Mouse (Mus musculus): ENCODE results near the gene Il18rap. TPM values are rescaled to one million over a fixed set of nuclear protein-coding genes. Genes with fewer than 3 reads are reported as not detected.
A peak's percentile ranks its signal among the peaks of the same experiment; 100 is the strongest.

The Il18rap gene
- total RNA-seq, 2 experiments from 2014 or later = 0.08 to 0.17 TPM

DNA sequence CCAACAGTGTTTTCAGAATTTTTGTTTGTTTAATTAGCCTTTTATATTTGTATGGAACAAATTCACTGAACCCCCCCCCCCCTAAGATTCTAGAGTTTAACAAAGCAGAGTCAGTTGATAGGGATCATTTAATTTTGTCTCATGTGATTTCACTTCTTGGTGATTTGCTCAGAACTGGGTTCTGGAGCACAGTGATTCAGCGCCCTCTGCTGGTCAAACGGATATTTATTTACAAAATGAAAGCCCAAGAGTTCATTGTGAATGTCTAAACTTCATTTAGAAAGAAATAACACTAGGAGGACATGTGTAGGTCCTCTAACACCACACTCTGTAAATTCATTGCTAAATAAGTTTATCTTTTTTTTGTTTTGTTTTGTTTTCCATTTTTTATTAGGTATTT, 29.5 kb downstream of the Il18rap start:
- peak; percentile 21 to 87 for DNase-seq (ENCODE audit: low spot score in 2 of 2)

DNA sequence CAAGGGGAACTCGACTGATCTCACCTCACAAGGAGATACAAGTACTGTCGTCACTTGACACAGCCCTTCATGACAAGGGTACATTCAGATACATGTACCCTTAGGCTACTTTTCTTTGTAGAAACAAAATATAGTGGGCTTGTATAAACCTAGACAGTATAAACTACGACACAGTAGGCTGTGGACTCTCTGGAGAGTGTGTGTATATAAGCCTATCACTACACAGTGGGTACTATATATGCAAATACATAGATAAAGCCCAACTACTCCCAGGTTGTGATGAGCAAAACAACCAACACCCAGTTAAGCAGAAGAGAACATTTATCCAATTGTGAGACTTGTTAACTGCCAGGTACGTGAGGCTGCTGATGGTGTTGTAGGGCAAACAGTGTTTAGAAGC, 31.5 kb downstream of the Il18rap start:
- no peak for DNase-seq (ENCODE audit: low spot score in 2 of 2)

DNA sequence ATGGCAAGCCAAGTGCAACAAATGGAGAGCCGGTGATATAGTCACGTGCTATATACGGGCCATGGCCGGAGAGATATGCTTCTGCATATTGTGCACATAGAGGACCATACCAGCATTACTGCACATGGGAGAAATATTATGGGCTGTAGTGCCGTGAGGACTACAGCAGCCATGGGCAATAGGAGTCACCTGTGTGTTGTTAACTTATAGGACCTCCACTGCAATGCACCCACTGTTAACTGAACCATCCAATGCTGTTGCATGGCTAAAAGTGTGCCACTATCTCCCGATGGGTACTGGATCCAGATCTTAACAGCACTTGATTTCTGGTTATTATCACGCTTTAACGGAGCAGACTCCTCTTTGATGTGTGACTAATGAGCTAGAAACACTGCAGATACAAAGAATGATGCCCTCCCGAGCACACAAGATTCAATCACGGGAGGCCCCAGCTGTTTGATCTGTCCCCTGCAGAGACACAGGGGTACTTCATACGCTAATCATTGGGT, 32.0 kb downstream of the Il18rap start:
- no peak for DNase-seq (ENCODE audit: low spot score in 2 of 2)

DNA sequence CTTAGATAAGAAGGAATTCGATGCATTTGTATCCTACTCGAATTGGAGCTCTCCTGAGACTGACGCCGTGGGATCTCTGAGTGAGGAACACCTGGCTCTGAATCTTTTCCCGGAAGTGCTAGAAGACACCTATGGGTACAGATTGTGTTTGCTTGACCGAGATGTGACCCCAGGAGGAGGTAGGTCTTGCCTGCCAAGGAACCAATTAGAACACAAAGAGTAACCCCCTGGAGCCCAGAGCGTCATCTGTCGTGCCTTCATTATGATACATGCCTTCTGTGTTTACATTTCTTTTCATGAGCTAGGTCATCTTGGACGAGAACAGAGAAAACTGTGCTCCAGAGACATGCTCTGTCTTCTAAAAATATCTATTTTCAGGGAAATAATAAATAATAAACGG, 32.6 kb downstream of the Il18rap start:
- no peak for DNase-seq (ENCODE audit: low spot score in 2 of 2)

DNA sequence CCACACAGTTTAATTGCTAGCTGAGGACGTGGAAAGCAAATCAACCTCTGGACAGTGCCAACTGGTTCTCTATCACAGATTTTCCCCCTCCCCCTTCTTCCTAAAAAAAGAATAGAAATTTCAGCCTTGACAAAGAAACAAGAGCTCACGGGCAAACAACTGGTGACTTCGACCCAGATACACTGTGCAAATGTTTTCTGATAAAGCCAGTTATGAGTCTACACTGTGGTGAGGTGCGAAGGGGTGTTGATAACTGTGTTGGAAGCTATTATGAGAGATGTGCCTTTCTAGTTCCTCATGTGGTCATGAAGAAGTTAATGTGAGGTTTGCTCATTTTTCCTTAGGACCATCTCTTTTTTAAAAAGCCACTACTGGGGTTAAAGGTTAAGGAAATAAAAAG, 54.2 kb downstream of the Il18rap start:
- DNase-seq (ENCODE audit: low spot score in 2 of 2) = no peak

DNA sequence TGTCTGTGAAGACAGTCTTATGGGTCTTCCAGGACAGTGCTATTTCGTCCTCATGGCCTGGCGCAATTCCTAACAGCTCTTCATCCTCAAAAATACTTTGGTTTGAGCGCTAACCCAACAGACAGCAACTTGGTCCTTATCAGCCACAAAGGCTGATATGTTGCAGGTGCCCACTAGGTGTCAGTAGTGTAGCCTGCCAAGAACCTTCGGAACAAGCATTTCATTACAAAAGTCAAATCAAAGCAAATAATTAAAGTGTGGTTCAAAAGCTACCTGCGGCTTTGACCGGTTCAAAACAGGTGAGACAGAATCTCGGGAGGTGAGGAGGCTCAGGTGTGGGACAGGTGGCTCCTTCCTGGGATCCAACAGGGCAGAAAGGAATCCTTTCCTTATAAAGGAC, 64.6 kb downstream of the Il18rap start, which contains the start of gene Slc9a4:
TSS of gene Slc9a4 (plus strand) at position 298 of the 400 bp plus-strand sequence.
- DNase-seq (ENCODE audit: low spot score in 2 of 2) = peak; percentile 43 to 78

DNA sequence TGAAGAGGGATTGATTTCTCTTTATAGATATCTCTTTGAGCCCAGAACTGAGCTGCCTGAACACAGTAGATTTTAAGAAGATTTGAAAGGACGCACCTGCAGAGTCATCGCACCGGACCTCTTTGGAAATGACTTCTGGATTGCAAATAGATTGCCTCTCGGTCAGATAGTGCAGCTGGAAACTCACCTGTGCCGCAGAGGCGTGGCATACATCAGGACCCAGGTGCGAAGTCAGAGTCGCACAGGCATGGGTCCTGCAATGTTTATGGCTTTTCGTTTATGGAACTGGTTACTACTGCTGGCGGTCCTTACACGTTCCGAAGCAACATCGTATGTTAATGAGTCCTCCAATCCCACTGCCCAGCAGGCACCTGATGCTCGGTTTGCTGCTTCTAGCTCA, 65.1 kb downstream of the Il18rap start:
- DNase-seq (ENCODE audit: low spot score in 2 of 2) = no peak

DNA sequence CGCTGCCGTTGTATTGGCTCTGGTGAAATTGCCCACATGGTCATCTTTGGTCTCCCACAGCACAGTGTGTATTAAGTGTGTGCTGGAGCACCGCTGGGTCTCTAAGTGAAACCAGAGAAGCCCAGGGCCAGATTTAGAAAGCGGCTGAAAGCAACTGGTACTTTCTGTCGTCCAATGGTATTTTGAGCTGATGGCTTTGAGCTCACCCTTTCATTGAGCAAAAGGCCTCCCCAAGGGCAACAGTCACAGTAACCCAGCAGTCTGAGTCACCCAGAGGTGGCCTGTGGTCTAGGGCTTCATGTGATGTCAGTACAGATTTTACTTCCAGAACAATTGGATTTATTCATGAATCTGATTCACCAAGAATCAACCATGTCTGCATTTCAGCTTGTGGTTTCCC, 71.6 kb downstream of the Il18rap start:
- DNase-seq (ENCODE audit: low spot score in 2 of 2) = no peak

DNA sequence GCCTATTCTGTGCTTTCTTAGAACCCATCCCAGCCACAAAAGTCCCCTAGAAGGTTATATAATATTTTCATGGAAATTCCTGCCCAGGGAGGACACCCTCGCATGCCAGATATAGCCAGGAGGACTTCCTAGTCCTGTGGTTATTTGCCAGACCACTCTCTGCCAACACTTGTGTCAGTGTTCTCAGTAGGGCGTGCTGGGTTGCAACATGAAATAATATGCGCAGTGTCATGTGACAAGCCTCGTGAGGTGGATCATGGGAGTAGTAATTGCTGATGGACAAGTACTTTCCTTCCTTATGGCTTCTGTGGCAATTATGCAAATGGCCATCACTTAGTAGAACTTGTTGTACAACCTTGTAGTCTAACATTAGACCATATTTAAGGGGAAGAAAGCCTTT, 75.8 kb downstream of the Il18rap start:
- DNase-seq (ENCODE audit: low spot score in 2 of 2) = no peak

DNA sequence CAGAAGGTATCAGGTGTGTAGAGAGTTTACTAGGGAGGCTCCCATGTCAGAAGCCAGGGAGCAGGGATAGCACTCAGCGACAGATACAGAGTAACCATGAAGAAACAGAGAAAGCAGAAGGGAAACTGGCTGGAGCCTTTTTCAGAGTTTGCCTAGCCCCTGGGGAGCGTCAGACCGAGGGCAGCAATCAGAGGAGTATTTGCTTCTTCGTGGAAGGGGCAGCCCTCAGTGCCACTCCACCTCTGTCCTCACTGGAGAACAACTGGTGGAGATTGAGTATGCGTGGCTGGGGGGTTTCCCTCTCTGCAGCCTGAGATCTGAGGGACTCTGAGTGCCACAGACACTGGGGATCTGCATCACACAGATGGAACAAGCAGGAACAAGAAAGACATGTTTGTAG, 82.7 kb downstream of the Il18rap start:
- DNase-seq (ENCODE audit: low spot score in 2 of 2) = no peak

DNA sequence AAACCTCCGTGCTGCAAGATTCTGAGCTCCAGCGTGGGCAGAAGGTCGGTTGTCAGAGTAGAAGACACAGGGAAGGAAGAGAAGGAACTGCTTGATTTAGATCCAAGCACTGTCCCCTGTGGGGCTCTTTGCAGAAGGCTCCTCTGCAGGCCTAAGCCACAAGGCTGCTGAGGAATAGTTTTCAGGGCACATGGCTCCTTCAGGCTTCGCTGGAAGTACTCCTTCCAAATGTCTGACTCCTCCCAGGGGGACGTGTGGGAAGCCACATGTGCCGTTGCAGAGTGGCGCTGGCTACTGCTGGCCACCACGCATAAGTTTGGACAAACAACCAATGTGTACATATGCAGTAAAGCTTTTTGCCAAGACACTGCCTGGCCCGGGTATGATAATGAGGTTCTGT, 84.5 kb downstream of the Il18rap start:
- peak in 1 of 2 experiments; percentile 9 for DNase-seq (ENCODE audit: low spot score in 2 of 2)

DNA sequence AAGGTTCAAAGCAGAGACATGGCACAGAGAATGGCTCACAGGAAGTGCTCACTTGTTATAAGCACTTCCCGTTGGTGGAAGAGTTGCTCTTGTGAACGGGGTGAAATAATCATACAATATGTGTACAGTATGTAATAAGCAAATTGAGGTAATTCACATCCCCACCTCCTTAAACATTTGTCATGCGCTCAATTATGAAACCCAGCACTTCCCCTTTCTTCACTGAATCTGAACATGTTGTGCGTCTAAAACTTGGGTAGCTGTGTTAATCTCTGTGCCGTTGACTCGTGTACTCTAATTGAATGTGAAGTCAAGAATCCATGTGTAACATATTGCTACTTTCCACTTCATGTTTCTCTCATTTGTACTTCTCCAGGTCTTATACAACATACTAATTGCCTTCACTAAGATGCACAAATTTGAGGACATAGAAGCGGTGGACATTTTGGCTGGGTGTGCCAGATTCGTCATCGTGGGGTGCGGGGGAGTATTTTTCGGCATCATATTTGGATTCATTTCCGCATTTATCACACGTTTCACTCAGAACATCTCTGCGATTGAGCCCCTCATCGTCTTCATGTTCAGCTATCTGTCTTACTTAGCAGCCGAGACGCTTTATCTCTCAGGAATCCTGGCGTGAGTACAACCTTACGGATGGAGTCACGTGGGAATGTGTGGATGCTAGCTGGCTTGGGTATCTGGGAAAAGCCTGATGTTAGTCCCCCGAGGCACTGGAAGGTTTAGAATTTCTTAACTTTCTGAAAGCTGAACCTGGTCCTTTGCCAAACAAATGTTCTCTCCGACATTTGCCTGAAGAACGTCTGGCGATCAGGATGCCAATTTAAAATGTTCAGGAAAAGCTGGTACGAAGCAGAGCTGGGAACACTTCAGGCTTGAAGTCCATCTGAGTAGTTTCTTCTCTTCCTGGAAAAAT, 85.5 kb downstream of the Il18rap start:
- peak; percentile 64 to 77 for DNase-seq (ENCODE audit: low spot score in 2 of 2)

Other genes starting within 250 kb of the Il18rap start
- gene Il1rl2, start 190.8 kb upstream of the Il18rap start, total RNA-seq (2021) = under 1 TPM; 0.22 to 0.38 TPM
- gene Il1rl1, start 85.8 kb upstream of the Il18rap start, total RNA-seq (2021) = under 1 TPM; 0.10 TPM
- gene Il18r1, start 49.8 kb upstream of the Il18rap start, total RNA-seq (2021) = not detected
- 10 to 100 TPM; 20.8 to 23.7 TPM for gene Slc9a4, start 64.7 kb downstream of the Il18rap start, total RNA-seq (2021)
- gene Slc9a2, start 165.2 kb downstream of the Il18rap start, total RNA-seq (2021) = 10 to 100 TPM; 21.0 to 23.9 TPM